Mouse (Mus musculus) mouse trophoblast stem cell (cell line): Measurements from ENCODE around the gene Sbf2.

ENCODE experiments used
- in situ Hi-C, 2 experiments: fragments of 300-500 bp; cut with MseI, MboI; formaldehyde crosslinking; loops; 2 replicates in 1 of 2; 3 replicates in 1 of 2; pipeline ENCODE4 v1.15.1; 2025

Sbf2 gene

GRCm38 (mm10) chr7:110314401-110314890, 300.3 kb downstream of the Sbf2 start:
- in situ Hi-C loops: no loop called here

- in situ Hi-C loops: no loop called here
These were observed 301.2 kb downstream of the Sbf2 start for GRCm38 (mm10) chr7:110313392-110314055.

GRCm38 (mm10) chr7:110309246-110309645, 305.5 kb downstream of the Sbf2 start:
- in situ Hi-C loops: loop anchor here in 1 of 2 experiments (10.0 kb wide), 1 partner anchor 326 kb away; no protein-coding TSS in a partner anchor

DNA sequence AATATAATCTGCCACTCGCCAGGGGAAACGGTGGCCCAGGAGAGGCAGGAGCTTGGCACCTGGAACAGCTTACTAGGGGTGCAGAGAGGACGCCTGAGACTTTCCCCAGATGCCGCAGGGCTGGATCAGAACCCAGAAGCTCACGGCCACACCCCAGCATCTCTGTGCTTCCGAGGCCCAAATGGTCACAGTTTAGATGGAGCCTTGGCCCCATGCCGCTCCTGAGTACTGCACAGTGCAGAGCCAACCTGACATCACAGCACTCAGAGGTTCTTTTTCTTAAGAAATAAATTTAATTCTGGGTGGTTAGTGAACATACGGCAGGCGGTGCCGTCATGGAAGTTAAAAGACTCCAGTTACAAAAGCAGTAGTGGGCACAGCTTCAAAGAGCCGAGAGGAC, 307.0 kb downstream of the Sbf2 start:
- in situ Hi-C loops: loop anchor here in 1 of 2 experiments (10.0 kb wide), 1 partner anchor 327 kb away; no protein-coding TSS in a partner anchor

- in situ Hi-C loops: loop anchor here in 1 of 2 experiments (10.0 kb wide), 1 partner anchor 329 kb away; no protein-coding TSS in a partner anchor
These were observed 308.4 kb downstream of the Sbf2 start for GRCm38 (mm10) chr7:110306281-110306680.

GRCm38 (mm10) chr7:110305486-110305885, 309.2 kb downstream of the Sbf2 start:
- in situ Hi-C loops: loop anchor here in 1 of 2 experiments (10.0 kb wide), 1 partner anchor 329 kb away; no protein-coding TSS in a partner anchor

- in situ Hi-C loops: loop anchor here in 1 of 2 experiments (10.0 kb wide), 1 partner anchor 332 kb away; no protein-coding TSS in a partner anchor
These were observed 311.8 kb downstream of the Sbf2 start for GRCm38 (mm10) chr7:110302886-110303285.

DNA sequence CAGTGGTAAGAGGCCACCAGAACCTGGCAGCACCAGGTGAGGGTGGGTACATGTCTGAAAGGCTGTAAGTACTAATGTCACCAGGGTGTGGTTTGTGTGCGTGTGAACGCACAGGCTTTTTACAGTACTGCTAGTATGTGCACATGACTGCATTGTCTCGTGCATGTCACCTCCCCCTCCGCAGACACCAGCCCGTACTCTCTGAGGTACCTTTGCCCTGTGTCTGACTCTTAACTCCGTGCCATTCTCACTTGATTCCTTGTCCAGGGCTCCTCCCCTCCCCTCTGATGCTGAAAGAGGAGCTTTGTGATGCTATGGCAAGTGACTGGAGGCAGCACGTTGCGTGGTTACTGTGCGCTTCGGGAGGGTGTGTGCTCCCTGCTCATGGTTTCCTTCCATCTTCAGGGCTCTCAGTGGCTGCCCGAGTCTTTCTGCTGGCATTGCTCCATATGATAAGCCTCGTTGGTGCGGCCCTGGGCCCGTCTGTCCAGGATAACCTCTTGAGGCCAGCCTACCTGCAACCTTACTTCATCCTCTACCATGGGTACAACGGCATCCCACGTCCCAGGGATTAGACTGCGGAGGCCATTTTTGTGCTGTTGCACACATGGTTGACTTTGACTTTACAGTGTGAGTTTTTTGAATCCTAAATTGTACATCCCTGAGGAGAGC, 315.8 kb downstream of the Sbf2 start:
- in situ Hi-C loops: loop anchor here in 1 of 2 experiments (25.0 kb wide), 1 partner anchor 338 kb away; the partner anchor contains the start of gene Adm

DNA sequence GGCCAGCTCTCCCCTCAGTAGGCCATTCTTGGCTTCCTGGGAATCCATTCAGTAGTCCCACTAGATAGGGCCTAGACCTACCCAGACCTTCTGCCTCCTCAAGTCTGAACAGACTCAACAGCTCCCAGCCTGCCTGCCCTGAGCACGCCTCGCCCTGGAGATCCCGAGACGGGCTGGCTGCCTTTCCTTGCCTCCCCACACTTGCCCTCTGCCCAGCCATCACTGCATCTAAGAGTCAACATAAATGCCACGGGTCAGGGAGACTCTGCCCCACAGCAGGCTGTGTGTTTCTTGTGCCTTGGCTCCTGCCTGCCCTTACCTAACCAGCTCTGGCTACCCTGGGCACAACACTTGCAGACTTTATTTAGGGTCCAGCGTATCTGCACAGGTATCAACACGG, 316.6 kb downstream of the Sbf2 start:
- in situ Hi-C loops: loop anchor here in 1 of 2 experiments (25.0 kb wide), 1 partner anchor 339 kb away; the partner anchor contains the start of gene Adm

GRCm38 (mm10) chr7:110297611-110298010, 317.1 kb downstream of the Sbf2 start:
- in situ Hi-C loops: loop anchor here in 1 of 2 experiments (25.0 kb wide), 1 partner anchor 340 kb away; the partner anchor contains the start of gene Adm

GRCm38 (mm10) chr7:110296889-110297603, 317.7 kb downstream of the Sbf2 start:
- in situ Hi-C loops: loop anchor here in 1 of 2 experiments (25.0 kb wide), 1 partner anchor 340 kb away; the partner anchor contains the start of gene Adm

DNA sequence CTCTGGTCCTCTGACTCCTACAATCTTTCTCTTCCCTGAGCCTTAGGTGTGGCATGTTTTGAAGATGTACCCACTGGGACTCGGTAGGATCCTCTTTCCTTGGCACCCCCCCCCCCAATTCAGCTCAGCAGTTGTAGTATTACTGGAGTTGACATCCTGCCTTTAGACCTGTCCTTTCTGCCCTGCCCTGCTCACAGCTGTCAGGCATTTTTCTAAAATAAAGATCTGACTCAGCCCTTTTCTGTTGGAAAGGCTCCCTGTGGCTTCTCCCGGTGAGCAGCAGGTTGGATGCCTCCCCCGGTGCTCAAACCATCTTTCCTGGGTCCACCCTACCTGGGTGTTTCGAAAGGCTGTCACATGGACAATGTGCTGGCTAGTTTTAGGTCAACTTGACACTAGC, 325.1 kb downstream of the Sbf2 start:
- in situ Hi-C loops: loop anchor here (5.0 to 25.0 kb wide), 3 partner anchors 143 to 348 kb away; partner anchors contain the start of gene Adm (in 2 of the 2)

DNA sequence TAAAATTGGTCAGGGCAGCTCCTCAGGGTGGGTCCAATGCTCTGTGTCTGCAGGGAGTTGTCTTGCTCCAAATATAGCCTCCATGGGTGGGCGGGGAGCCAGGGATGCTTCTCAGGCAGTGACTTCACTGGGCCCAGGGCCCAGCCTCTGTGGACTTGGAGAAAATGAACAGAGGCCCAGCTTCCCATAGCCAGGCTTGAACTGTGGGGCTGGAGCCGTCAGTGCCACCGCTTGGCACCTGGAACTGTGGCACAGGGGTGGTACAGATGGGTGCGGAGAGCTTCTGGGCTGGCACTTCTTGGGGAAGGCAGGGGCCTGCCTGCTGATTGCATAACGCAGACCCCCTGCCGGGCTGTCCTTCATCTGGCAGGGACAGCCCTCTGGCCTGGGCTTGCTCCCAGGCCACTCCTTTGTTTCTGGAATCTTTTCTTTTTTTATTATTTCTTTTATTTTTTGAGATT, 326.0 kb downstream of the Sbf2 start:
- in situ Hi-C loops: loop anchor here (5.0 to 25.0 kb wide), 3 partner anchors 144 to 349 kb away; partner anchors contain the start of gene Adm (in 2 of the 2)

- in situ Hi-C loops: loop anchor here (5.0 to 25.0 kb wide), 3 partner anchors 144 to 349 kb away; partner anchors contain the start of gene Adm (in 2 of the 2)
These were observed 326.5 kb downstream of the Sbf2 start for GRCm38 (mm10) chr7:110288191-110288604.

DNA sequence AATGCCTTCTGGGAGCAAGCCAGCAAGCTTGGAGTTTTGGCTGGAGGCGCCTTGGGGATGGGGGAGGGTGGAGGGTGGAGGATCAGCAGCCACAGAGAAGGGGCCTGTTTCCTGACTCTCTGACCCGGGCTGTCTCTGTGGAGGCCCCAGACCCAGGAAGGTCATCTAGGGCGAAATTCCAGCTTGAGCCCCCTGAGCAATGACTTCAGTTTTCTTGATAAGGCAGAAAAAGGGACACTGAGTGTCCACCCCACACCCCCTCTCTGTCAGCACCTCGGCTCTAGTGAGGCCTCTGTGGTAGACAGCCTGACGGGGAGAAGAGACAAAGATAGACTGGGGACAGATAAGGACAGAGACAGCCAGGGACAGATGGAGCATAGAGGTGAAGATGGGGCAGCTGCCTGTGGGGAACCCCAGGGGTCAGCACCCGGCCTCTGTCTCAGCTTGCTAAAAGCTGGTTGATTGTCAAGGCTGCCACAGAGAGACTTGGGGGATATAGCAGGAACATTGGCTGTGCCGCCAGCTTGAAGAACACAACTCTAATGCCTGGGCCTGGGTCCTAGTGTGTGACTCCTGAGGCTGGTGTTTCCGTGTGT, 327.1 kb downstream of the Sbf2 start:
- in situ Hi-C loops: loop anchor here (5.0 to 25.0 kb wide), 3 partner anchors 145 to 350 kb away; partner anchors contain the start of gene Adm (in 2 of the 2)

DNA sequence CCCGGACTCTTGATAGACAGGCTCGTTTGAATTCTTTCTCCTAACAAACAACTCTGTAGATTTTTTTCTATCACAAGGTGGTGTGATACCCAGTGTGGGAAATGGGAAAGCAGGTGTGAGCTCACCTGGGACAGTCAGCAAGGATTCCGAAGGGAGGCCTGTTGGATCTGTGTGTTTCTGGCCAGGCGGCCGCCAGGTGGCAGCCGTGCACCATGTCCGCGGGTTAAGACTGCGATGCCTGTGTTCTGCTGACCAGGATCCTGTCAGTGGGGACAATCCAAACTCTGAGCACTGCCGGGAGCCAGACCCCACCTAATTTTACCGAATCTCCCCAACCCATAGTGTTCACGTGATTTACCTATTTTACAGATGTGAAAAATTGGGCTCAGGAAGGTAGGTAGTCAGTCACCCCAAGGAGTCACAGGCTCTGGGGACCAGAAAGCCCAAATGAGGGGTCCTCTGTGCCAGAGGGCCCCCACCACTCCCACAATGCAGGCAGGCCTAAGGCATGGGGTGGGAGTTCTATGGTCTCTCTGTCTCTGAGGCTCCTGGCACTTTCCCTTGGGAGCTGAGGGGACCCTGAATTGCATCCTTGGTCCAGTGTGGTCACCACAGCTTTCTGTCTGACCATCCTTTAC, 327.8 kb downstream of the Sbf2 start:
- in situ Hi-C loops: loop anchor here (5.0 to 25.0 kb wide), 3 partner anchors 145 to 350 kb away; partner anchors contain the start of gene Adm (in 2 of the 2)

GRCm38 (mm10) chr7:110286198-110286732, 328.5 kb downstream of the Sbf2 start:
- in situ Hi-C loops: loop anchor here (5.0 to 25.0 kb wide), 3 partner anchors 146 to 351 kb away; partner anchors contain the start of gene Adm (in 2 of the 2)

- in situ Hi-C loops: loop anchor here (5.0 to 25.0 kb wide), 3 partner anchors 147 to 352 kb away; partner anchors contain the start of gene Adm (in 2 of the 2)
These were observed 328.9 kb downstream of the Sbf2 start for GRCm38 (mm10) chr7:110285849-110286151.

- in situ Hi-C loops: loop anchor here (5.0 to 25.0 kb wide), 3 partner anchors 147 to 352 kb away; partner anchors contain the start of gene Adm (in 2 of the 2)
These were observed 329.5 kb downstream of the Sbf2 start for GRCm38 (mm10) chr7:110285076-110285848.
